Mouse (Mus musculus): ENCODE results near the gene Cntnap5a. TPM values are rescaled to one million over a fixed set of nuclear protein-coding genes. Genes with fewer than 3 reads are reported as not detected.
"Not testable (repeated sequence)": the region's sequence is repeated elsewhere in the genome, so short reads cannot be mapped to it uniquely, and the experiment has no call there.

Gene Cntnap5a
- polyA plus RNA-seq, 1 experiment: 9.4 TPM

DNA sequence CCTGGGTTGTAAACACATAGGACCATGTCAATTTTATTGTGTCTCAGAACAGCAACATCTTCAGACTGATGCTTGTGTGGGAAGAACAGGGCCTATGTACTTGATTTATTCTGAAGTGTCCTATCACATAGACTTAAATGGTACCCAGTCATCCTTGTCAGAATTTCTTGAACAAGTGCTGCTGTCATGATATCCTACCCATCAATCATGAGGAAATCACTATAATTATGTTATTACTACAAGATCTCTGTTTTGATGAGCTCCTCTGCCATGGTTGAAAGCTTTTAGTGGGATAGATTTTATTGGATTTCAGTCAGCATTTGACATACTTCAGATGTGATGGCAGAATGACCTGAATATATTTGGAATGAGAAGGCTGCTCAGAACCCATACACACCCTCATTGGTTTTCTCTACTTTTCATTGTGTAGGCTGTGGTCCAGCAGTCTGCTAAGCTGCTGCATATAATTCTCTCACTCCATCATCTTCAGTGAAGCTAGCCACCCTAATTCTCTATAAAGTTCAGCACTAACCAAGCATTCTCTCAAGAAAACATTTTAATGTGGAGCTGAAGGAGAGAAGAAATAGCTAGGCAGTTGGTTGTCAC, 465.3 kb downstream of the Cntnap5a start:
- Histone ChIP-seq H3K4me3 (ENCODE audit: insufficient read depth, low read length) (no peak overlapping the region), H3K4me1 (ENCODE audit: control insufficient read depth, insufficient read depth, low read length) (no peaks in the 10 kb centered on the region), H3K27ac (ENCODE audit: insufficient read depth, low read length) (no peak overlapping the region)
- TF ChIP-seq POLR2A (IDR thresholded peaks at IDR 0.05; ENCODE audit: extremely low read depth, insufficient read depth, low read length) (no peak), CTCF (IDR thresholded peaks at IDR 0.05; ENCODE audit: extremely low read depth, insufficient read depth, low read length) (no peak)

DNA sequence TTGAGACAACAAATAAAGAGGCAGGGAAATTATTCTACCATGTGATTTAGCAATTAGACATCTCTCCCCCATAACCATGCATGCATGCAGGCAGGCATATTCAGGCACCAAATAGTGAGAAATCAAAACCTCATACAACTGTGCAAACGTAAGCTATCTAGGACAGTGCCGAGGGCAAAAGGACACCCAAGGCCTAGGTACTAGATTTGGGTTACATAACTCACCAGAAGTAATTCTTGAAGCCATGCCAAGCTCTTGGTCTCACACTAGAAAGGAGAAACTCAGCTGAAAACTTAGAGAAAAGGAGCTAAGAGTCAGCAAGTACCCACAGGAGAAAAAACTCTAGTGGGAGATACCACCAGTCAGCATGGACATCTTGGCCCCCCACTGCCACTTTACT, 499.9 kb downstream of the Cntnap5a start:
- Histone ChIP-seq H3K27ac (ENCODE audit: insufficient read depth, low read length) (no peak overlapping the region), H3K4me1 (ENCODE audit: control insufficient read depth, insufficient read depth, low read length) (no peaks in the 10 kb centered on the region), H3K4me3 (ENCODE audit: insufficient read depth, low read length) (no peak overlapping the region)
- no peak for TF ChIP-seq POLR2A (IDR thresholded peaks at IDR 0.05; ENCODE audit: extremely low read depth, insufficient read depth, low read length)
- no peak for TF ChIP-seq CTCF (IDR thresholded peaks at IDR 0.05; ENCODE audit: extremely low read depth, insufficient read depth, low read length)

- H3K4me3 ChIP-seq (ENCODE audit: insufficient read depth, low read length); H3K4me1 ChIP-seq (ENCODE audit: control insufficient read depth, insufficient read depth, low read length); H3K27ac ChIP-seq (ENCODE audit: insufficient read depth, low read length): not testable (repeated sequence)
Observed at GRCm38 (mm10) chr1:116188142-116188541, 503.6 kb downstream of the Cntnap5a start.

GRCm38 (mm10) chr1:116192299-116192698, 507.7 kb downstream of the Cntnap5a start:
- H3K27ac ChIP-seq (ENCODE audit: insufficient read depth, low read length): no peak overlapping the region
- no peak overlapping the region for H3K4me3 ChIP-seq (ENCODE audit: insufficient read depth, low read length)
- no peak for TF ChIP-seq POLR2A (IDR thresholded peaks at IDR 0.05; ENCODE audit: extremely low read depth, insufficient read depth, low read length)
- no peak for TF ChIP-seq CTCF (IDR thresholded peaks at IDR 0.05; ENCODE audit: extremely low read depth, insufficient read depth, low read length)
- no peaks in the 10 kb centered on the region for H3K4me1 ChIP-seq (ENCODE audit: control insufficient read depth, insufficient read depth, low read length)

DNA sequence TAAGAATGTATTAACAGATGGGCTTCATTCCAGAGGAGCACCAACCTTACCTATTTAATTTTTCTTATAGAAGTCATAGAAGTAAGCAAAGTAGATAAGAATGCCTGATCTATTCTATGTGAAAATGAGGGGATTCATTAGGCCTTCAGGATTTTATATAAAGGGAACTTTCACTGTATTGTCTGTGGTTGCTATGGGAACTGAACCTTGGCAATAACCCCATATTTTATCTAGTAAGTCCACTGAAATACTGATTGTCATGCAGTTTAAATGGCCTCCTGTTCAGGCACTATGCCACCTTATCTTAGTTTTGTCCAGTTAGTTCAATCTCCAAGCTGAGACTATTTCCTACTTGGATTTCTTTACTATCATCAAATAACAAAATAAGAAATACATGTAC, 532.3 kb downstream of the Cntnap5a start:
- Histone ChIP-seq H3K4me1 (ENCODE audit: control insufficient read depth, insufficient read depth, low read length) (no peaks in the 10 kb centered on the region), H3K27ac (ENCODE audit: insufficient read depth, low read length) (no peak overlapping the region), H3K4me3 (ENCODE audit: insufficient read depth, low read length) (no peak overlapping the region)
- TF ChIP-seq CTCF (IDR thresholded peaks at IDR 0.05; ENCODE audit: extremely low read depth, insufficient read depth, low read length) (no peak), POLR2A (IDR thresholded peaks at IDR 0.05; ENCODE audit: extremely low read depth, insufficient read depth, low read length) (no peak)

DNA sequence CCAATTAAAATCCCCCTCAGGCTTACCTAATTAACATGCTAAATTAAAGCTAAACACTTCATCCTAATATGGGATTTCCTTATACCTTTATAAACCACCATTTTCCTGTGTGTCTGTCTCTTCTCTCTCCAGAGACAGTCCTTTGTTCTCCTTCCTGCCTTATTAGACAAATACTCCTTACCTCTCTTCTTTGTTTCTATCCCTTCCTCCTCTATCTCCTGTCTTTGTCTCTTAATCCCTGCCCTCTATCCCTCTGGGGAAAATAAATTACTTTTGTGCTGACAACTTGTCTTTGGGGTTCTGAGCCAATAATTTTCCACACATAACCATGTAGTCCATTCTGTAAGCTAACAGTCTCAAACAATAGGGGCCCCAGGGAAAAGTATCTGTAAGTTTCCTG, 556.0 kb downstream of the Cntnap5a start:
- TF ChIP-seq POLR2A (IDR thresholded peaks at IDR 0.05; ENCODE audit: extremely low read depth, insufficient read depth, low read length): no peak
- TF ChIP-seq CTCF (IDR thresholded peaks at IDR 0.05; ENCODE audit: extremely low read depth, insufficient read depth, low read length): no peak
- no peak overlapping the region for H3K4me3 ChIP-seq (ENCODE audit: insufficient read depth, low read length)
- H3K27ac ChIP-seq (ENCODE audit: insufficient read depth, low read length): no peak overlapping the region
- no peaks in the 10 kb centered on the region for H3K4me1 ChIP-seq (ENCODE audit: control insufficient read depth, insufficient read depth, low read length)

DNA sequence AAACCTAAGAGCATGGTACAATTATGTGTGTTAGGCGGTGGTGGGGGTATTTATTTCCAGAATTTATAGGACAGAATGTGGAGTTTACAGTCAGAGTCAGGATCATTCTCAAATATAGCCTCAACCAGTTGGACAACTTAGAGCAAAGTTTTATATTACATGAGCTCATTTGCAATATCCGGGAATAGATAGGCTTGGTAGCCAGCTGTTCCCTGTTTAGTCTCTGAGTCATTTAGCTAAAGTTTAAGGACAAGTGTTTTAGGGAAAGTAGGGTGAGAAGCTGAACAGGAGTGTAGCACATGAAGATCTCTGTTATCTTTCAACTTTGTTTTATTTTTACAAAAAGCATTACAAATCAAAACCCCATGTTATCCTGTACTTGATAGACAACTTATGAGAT, 559.3 kb downstream of the Cntnap5a start:
- H3K4me3 ChIP-seq (ENCODE audit: insufficient read depth, low read length): no peak overlapping the region
- TF ChIP-seq POLR2A (IDR thresholded peaks at IDR 0.05; ENCODE audit: extremely low read depth, insufficient read depth, low read length): no peak
- no peaks in the 10 kb centered on the region for H3K4me1 ChIP-seq (ENCODE audit: control insufficient read depth, insufficient read depth, low read length)
- H3K27ac ChIP-seq (ENCODE audit: insufficient read depth, low read length): no peak overlapping the region

- Histone ChIP-seq H3K4me1 (ENCODE audit: control insufficient read depth, insufficient read depth, low read length) (no peaks in the 10 kb centered on the region), H3K27ac (ENCODE audit: insufficient read depth, low read length) (no peak overlapping the region), H3K4me3 (ENCODE audit: insufficient read depth, low read length) (no peak overlapping the region)
- TF ChIP-seq POLR2A (IDR thresholded peaks at IDR 0.05; ENCODE audit: extremely low read depth, insufficient read depth, low read length): no peak
- TF ChIP-seq CTCF (IDR thresholded peaks at IDR 0.05; ENCODE audit: extremely low read depth, insufficient read depth, low read length): no peak
Observed at GRCm38 (mm10) chr1:116281144-116281543, 596.6 kb downstream of the Cntnap5a start.

- no peak for TF ChIP-seq CTCF (IDR thresholded peaks at IDR 0.05; ENCODE audit: extremely low read depth, insufficient read depth, low read length)
- no peak for TF ChIP-seq POLR2A (IDR thresholded peaks at IDR 0.05; ENCODE audit: extremely low read depth, insufficient read depth, low read length)
- Histone ChIP-seq H3K27ac (ENCODE audit: insufficient read depth, low read length) (no peak overlapping the region), H3K4me1 (ENCODE audit: control insufficient read depth, insufficient read depth, low read length) (no peaks in the 10 kb centered on the region), H3K4me3 (ENCODE audit: insufficient read depth, low read length) (no peak overlapping the region)
Observed at GRCm38 (mm10) chr1:116283968-116284367, 599.4 kb downstream of the Cntnap5a start.

GRCm38 (mm10) chr1:116306555-116306954, 622.0 kb downstream of the Cntnap5a start:
- no peak overlapping the region for H3K4me3 ChIP-seq (ENCODE audit: insufficient read depth, low read length)
- H3K4me1 ChIP-seq (ENCODE audit: control insufficient read depth, insufficient read depth, low read length): no peaks in the 10 kb centered on the region
- TF ChIP-seq POLR2A (IDR thresholded peaks at IDR 0.05; ENCODE audit: extremely low read depth, insufficient read depth, low read length) (no peak), CTCF (IDR thresholded peaks at IDR 0.05; ENCODE audit: extremely low read depth, insufficient read depth, low read length) (no peak)
- H3K27ac ChIP-seq (ENCODE audit: insufficient read depth, low read length): no peak overlapping the region

DNA sequence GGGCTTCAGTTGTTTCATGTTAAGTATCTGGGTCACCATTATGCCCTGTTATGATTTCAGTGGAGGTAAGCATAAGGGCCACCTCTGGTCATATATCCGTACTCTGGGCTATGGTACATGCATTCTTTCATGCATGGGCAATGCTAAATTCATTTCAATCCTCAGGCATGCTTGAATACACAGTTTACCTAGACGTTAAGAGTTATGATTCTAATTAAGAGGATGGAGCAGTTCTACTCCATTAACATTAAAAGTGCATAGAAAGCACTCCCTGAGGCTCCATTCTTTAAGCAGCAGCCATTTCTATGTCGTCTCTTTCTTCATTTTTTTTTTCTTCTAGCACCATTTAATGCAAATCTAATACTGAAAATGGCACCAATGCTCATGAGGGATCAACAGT, 627.0 kb downstream of the Cntnap5a start:
- Histone ChIP-seq H3K4me3 (ENCODE audit: insufficient read depth, low read length) (no peak overlapping the region), H3K4me1 (ENCODE audit: control insufficient read depth, insufficient read depth, low read length) (no peaks in the 10 kb centered on the region), H3K27ac (ENCODE audit: insufficient read depth, low read length) (no peak overlapping the region)
- TF ChIP-seq CTCF (IDR thresholded peaks at IDR 0.05; ENCODE audit: extremely low read depth, insufficient read depth, low read length) (no peak), POLR2A (IDR thresholded peaks at IDR 0.05; ENCODE audit: extremely low read depth, insufficient read depth, low read length) (no peak)
